Comparison of ENCODE assay signal across 9 mouse cellular contexts in genomic region chr11:54303076-54303727, GRCm38 (mm10). TPM values are rescaled to one million over a fixed set of nuclear protein-coding genes. Genes with fewer than 3 reads are reported as not detected.
DNase-seq lines count a peak whose midpoint lies in the region; ATAC-seq lines count a peak whose summit lies in the region.
"Had no signal": no experiment of that assay in that cellular context is flagged by ENCODE, and none has a peak within 500 bp of the region (broad histone marks: within the 10 kb centered on the region; RNA-seq: fewer than 3 reads in every experiment).

No protein-coding gene starts in this region.

- H3K27me3 ChIP-seq in hindbrain, embryonic 14.5 days (ENCODE audit: control insufficient read depth, insufficient read depth, low read length): no peaks in the 10 kb centered on the region
- no peaks in the 10 kb centered on the region for H3K27me3 ChIP-seq in midbrain, embryonic 16.5 days (ENCODE audit: control insufficient read depth, insufficient read depth, low read depth, low read length)

- DNase-seq in adrenal gland, adult 2 months: peak; percentile 17
- DNase-seq in adrenal gland, postnatal 4 days (ENCODE audit: low spot score in 2 of 2): no peak
- peak; percentile 62 for DNase-seq in ovary, postnatal 36 days (ENCODE audit: low spot score)
- no peak for DNase-seq in ovary, postnatal 10 days (ENCODE audit: low spot score)
- peak; percentile 54 for DNase-seq in hindbrain, embryonic 14.5 days (ENCODE audit: low spot score)
- no peak for DNase-seq in layer of hippocampus, postnatal 10 days (ENCODE audit: low spot score in 2 of 2)
- no peak for DNase-seq in gastrocnemius, postnatal 10 days

- peak overlapping the region; percentile 68 for H3K4me2 ChIP-seq in hindbrain, embryonic 14.5 days (replicated peaks)
- peak overlapping the region; percentile 59 for H3K4me2 ChIP-seq in midbrain, embryonic 16.5 days (ENCODE audit: low read length)

- peak overlapping the region; percentile 94 for H3K27ac ChIP-seq in hindbrain, embryonic 14.5 days
- H3K27ac ChIP-seq in midbrain, embryonic 16.5 days (ENCODE audit: low read length): peak overlapping the region; percentile 94

- no peaks in the 10 kb centered on the region for H3K36me3 ChIP-seq in hindbrain, embryonic 14.5 days (replicated peaks; ENCODE audit: control insufficient read depth, insufficient read depth)
- H3K36me3 ChIP-seq in midbrain, embryonic 16.5 days (ENCODE audit: control insufficient read depth, insufficient read depth, low read length): no peaks in the 10 kb centered on the region

- peaks cover under 1% of the 10 kb centered on the region; the same call in 1 of the 2 replicates for H3K9me3 ChIP-seq in hindbrain, embryonic 14.5 days (ENCODE audit: control insufficient read depth, low read length)
- no peaks in the 10 kb centered on the region for H3K9me3 ChIP-seq in midbrain, embryonic 16.5 days (replicated peaks; ENCODE audit: control insufficient read depth, low read length, poor library complexity, severe bottlenecking)

- H3K4me3 ChIP-seq in hindbrain, embryonic 14.5 days (replicated peaks; ENCODE audit: low read length): peak overlapping the region; percentile 79
- H3K4me3 ChIP-seq in midbrain, embryonic 16.5 days (ENCODE audit: low read depth, low read length): peak overlapping the region; percentile 75

- ATAC-seq in hindbrain, embryonic 14.5 days (ENCODE audit: low FRiP score): peak; percentile 18; the same call in 1 of the 2 replicates
- ATAC-seq in midbrain, embryonic 16.5 days: peak; percentile 7; the same call in 1 of the 2 replicates

- WGBS in hindbrain, embryonic 14.5 days: 18% methylated on average over 6 of the region's 6 CpGs
- WGBS in midbrain, embryonic 16.5 days: 20% methylated on average over 6 of the region's 6 CpGs

- H3K4me1 ChIP-seq in hindbrain, embryonic 14.5 days (replicated peaks; ENCODE audit: control insufficient read depth, insufficient read depth, low read length): peaks cover 14% of the 10 kb centered on the region
- peaks cover 31% of the 10 kb centered on the region for H3K4me1 ChIP-seq in midbrain, embryonic 16.5 days (ENCODE audit: control insufficient read depth, insufficient read depth, low read length)

- peak overlapping the region; percentile 92 for H3K9ac ChIP-seq in hindbrain, embryonic 14.5 days
- peak overlapping the region; percentile 94 for H3K9ac ChIP-seq in midbrain, embryonic 16.5 days (ENCODE audit: low read depth, low read length)

RNA-seq across cellular contexts. Expression of gene Acsl6, which starts 0.4 kb away (rescaled TPM):
- 1 to 10 TPM; 4.9 to 5.2 TPM for total RNA-seq in adrenal gland, adult 2 months (2021)
- 1.2 and 1.9 TPM in 2 replicates for polyA plus RNA-seq in adrenal gland, adult 2 months (2012; rRNA removed)
- total RNA-seq in adrenal gland, postnatal 4 days (2021): 1 to 10 TPM; 3.6 to 7.2 TPM
- polyA plus RNA-seq in hindbrain, embryonic 14.5 days (2014; fragmentation: Nextera tagmentation; extraction: Ambion mirVana): 42.4 and 44.2 TPM in 2 replicates
- 46.2 and 47.0 TPM in 2 replicates for polyA plus RNA-seq in midbrain, embryonic 16.5 days (2015; fragmentation: Nextera tagmentation; extraction: Ambion mirVana)
- 100 to 1,000 TPM; 125 to 132 TPM for total RNA-seq in layer of hippocampus, postnatal 10 days (2021)
- 10 to 100 TPM; 21.3 to 21.6 TPM for total RNA-seq in gastrocnemius, postnatal 10 days (2021)

RNA-seq across cellular contexts. Expression of gene Il3, which starts 36.1 kb away (rescaled TPM):
- not detected for total RNA-seq in adrenal gland, adult 2 months (2021)
- not detected in 2 replicates for polyA plus RNA-seq in adrenal gland, adult 2 months (2012; rRNA removed)
- not detected for total RNA-seq in adrenal gland, postnatal 4 days (2021)
- polyA plus RNA-seq in hindbrain, embryonic 14.5 days (2014; fragmentation: Nextera tagmentation; extraction: Ambion mirVana): not detected in 2 replicates
- polyA plus RNA-seq in midbrain, embryonic 16.5 days (2015; fragmentation: Nextera tagmentation; extraction: Ambion mirVana): not detected in 2 replicates
- total RNA-seq in layer of hippocampus, postnatal 10 days (2021): not detected
- total RNA-seq in gastrocnemius, postnatal 10 days (2021): not detected
- polyA plus RNA-seq: heart, embryonic 14.5 days had no signal

RNA-seq across cellular contexts. Expression of gene Csf2, which starts 53.7 kb away (rescaled TPM):
- not detected for total RNA-seq in adrenal gland, adult 2 months (2021)
- not detected in 2 replicates for polyA plus RNA-seq in adrenal gland, adult 2 months (2012; rRNA removed)
- not detected for total RNA-seq in adrenal gland, postnatal 4 days (2021)
- not detected in 2 replicates for polyA plus RNA-seq in hindbrain, embryonic 14.5 days (2014; fragmentation: Nextera tagmentation; extraction: Ambion mirVana)
- not detected in 2 replicates for polyA plus RNA-seq in midbrain, embryonic 16.5 days (2015; fragmentation: Nextera tagmentation; extraction: Ambion mirVana)
- not detected for total RNA-seq in layer of hippocampus, postnatal 10 days (2021)
- total RNA-seq in gastrocnemius, postnatal 10 days (2021): not detected
- polyA plus RNA-seq: heart, embryonic 14.5 days had no signal

Comparison
In these comparisons a context has a peak if more than half of its experiments do, and no peak if none do; other contexts are left out.
1. DNase-seq: peak in adrenal gland, adult 2 months (single experiment), ovary, postnatal 36 days (single experiment) and hindbrain, embryonic 14.5 days (single experiment); none in adrenal gland, postnatal 4 days (0 of 2), ovary, postnatal 10 days (single experiment), layer of hippocampus, postnatal 10 days (0 of 2) and gastrocnemius, postnatal 10 days (single experiment).
2. RNA of gene Acsl6, which starts 0.4 kb away (total RNA-seq): 125 to 132 TPM in layer of hippocampus, postnatal 10 days; 21.3 to 21.6 TPM in gastrocnemius, postnatal 10 days, 3.6 to 7.2 TPM in adrenal gland, postnatal 4 days and 4.9 to 5.2 TPM in adrenal gland, adult 2 months; every median in the first group is over 4 times any median in the second.